Mouse (Mus musculus): ENCODE measurements around the gene Ccdc149.

The Ccdc149 gene

GRCm38 (mm10) chr5:52470991-52471801 is at the start of gene Ccdc149:
Gene Ccdc149, minus strand, starts transcription at chr5:52471521.
- no peak for DNase-seq (ENCODE audit: low read depth, low spot score)

DNA sequence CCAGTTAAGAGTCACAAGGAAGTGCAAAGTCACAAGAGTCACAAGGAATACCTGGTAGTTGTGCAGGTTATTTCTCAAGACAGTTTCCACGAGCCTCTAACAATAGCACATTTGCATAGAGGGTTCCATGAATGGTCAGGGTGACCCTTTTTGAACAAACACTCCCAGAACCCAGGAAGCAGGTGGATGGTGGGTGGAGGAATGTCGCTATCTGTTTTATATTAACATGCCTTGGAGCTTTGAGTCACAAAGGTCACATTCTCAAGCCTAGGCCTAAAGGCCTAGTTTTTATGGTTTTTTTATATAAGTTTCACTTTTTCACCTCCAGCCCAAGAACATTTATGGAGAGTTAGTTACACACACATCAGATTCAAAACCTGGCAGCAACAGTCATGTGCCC is 48.6 kb upstream of the Ccdc149 start:
- no peak for DNase-seq (ENCODE audit: low read depth, low spot score)

DNA sequence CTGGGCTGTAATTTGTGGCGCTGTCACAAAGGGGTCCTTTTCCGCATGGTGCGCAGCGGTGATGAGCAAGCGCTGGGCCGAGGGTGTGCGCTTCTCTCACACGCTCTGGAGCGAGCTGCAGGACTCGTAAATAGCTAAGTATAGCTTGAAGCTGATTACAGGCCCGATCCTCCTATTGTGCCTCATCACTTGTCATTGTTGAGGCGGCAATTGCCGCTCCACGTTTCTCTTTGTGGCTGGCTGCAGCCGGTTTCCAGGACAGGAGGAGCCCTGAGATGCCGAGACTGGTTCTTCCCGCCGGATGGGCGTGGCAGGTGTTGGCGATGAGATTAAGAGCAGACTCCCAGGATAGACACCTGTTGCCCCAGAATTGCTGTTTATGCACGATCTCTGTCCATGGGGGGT is 44.8 kb upstream of the Ccdc149 start:
- DNase-seq (ENCODE audit: low read depth, low spot score): no peak

GRCm38 (mm10) chr5:52515246-52516021 is 44.1 kb upstream of the Ccdc149 start:
- peak; percentile 64 for DNase-seq (ENCODE audit: low read depth, low spot score)

DNA sequence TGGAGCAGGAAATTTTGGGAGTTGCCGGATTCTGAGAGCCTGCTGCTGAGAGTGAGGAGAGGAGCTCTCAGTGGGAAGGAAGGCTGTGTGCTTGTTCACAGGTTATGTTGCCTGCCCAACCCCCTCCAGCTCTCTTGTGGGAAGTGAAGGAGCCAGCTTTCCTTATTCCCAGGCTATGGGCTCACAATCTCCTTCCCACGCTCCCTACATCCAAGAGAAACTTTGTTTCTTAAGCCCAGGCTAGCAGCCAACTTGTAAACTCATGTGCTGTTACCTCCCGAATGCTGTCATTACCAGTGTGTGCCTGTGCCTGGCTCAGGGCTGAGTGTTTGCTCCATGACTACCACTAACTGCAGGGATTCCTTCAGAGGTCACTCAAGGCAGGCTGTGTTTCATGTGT is 39.8 kb upstream of the Ccdc149 start:
- no peak for DNase-seq (ENCODE audit: low read depth, low spot score)

- DNase-seq (ENCODE audit: low read depth, low spot score): no peak
Measured at GRCm38 (mm10) chr5:52509416-52509815, 38.1 kb upstream of the Ccdc149 start.

DNA sequence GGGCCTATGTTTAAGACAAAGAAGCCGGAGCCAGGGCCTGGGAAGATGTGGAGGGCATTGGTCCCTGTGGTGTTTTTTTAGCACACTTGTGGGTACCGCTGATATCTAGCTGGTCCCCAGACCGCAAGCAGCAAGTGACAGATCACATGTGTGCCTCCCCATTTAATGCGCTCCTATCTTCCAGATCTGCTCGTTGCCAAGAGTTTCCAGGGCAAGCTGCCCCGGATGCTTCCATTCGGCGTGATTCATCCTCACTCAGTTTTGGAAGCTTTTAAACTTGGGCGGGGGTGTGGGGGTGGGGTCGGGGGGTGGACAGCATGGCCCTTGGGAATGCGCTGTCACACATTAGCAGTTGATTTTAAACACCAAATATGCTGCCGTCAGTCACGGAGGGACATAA is 33.3 kb upstream of the Ccdc149 start:
- no peak for DNase-seq (ENCODE audit: low read depth, low spot score)

- DNase-seq (ENCODE audit: low read depth, low spot score): no peak
Measured at GRCm38 (mm10) chr5:52504148-52504547, 32.8 kb upstream of the Ccdc149 start.

- no peak for DNase-seq (ENCODE audit: low read depth, low spot score)
Measured at GRCm38 (mm10) chr5:52495671-52496070, 24.4 kb upstream of the Ccdc149 start.

DNA sequence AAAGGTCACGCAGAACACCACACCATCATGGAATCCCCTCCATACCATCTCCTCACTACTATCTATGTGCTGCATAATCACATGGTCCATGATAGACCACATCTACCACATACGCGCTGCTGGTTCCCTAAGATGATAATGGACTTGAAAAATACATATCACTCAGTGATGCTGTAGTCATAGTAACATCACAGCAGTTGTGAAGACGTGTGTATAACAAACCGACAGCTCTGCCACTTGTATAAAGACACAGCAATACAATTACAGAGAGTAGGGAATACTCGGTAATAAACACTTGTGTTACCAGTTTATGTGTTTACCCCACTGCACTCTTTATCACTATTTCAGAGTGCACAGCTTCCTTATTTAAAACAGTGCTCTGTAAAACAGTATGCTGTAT is 20.2 kb upstream of the Ccdc149 start:
- DNase-seq (ENCODE audit: low read depth, low spot score): no peak

GRCm38 (mm10) chr5:52487559-52488430 is 16.5 kb upstream of the Ccdc149 start:
- no peak for DNase-seq (ENCODE audit: low read depth, low spot score)

DNA sequence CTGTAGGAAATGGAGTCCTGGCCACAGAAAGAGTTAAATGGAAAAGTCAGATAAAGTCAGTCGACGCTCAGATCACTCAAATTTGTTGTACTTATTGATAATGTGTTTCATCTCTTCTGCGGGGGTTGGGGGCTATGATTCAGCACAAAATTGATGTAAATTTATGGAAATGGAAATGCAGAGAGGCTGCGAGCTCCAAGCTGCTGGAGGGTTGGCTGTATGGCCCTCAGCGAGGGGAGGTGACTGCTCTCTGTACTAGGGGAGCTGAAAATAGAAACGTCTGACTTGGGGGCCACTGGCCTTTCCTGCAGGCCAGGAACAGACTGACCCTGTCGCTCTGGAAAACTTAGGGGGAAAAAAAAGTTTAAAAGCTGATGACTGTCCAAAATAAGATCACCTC is 5.5 kb upstream of the Ccdc149 start:
- no peak for DNase-seq (ENCODE audit: low read depth, low spot score)

DNA sequence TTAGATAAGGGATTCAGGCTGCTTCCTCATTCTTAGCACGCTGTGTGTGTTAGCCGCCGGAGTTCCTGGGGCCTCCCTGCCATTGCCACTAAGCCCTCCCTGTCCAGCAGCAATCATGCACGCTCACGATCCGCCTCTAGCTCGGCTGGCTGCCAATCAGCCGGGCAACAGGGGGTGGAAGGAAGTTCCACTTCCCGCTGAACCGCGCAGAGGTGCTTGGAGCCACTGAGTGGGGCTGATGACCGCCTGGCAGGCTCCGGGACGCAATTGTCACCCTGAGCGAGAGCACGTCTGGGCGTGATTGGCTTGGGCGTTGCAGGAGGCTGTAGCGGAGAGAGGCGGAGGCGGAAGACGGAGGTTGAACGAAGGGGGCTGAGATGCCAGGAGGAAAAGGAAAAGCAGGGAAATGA is 5.0 kb upstream of the Ccdc149 start:
- peak; percentile 46 for DNase-seq (ENCODE audit: low read depth, low spot score)

GRCm38 (mm10) chr5:52473988-52474387 is 2.7 kb upstream of the Ccdc149 start:
- DNase-seq (ENCODE audit: low read depth, low spot score): no peak

DNA sequence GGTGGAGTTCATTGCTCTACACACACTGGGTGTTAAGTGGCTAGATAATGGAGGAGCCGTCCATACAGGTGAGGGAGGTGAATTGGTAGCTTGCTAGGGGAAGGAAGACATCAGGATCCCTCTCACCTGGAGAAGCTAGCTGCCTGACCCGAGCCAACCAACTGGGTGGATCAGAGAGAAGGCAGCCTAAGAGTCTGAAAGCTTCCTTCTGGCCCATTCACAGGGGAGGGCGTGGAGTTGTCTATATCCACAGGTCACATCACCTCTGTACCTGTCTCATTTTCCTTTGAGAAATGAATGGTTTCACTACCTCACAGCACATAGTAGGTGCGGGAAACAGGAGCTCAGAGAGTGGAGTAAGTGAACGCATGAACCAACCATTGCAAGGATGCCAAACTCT is 770 bp downstream of the Ccdc149 start:
- no peak for DNase-seq (ENCODE audit: low read depth, low spot score)

DNA sequence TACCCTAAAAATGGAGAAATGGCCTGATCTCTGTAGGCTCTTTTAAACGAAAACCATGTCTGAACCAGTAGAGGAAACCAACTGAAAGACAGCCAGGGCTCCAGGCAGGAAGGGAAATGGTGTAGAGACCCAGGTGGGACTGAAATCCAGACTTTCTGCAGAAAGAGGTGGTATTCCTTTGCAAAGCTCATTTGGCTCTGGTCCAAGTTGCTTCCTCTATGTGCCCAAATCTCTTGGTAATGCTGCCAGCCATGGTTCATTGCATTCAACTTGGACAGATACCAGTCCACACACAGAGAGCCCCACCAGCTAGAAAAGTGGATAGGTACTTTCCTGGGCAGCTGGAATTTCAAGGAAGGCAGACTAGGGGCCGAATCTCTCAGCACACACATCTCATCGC is 3.5 kb downstream of the Ccdc149 start:
- no peak for DNase-seq (ENCODE audit: low read depth, low spot score)

GRCm38 (mm10) chr5:52462447-52462846 is 8.9 kb downstream of the Ccdc149 start:
- no peak for DNase-seq (ENCODE audit: low read depth, low spot score)

DNA sequence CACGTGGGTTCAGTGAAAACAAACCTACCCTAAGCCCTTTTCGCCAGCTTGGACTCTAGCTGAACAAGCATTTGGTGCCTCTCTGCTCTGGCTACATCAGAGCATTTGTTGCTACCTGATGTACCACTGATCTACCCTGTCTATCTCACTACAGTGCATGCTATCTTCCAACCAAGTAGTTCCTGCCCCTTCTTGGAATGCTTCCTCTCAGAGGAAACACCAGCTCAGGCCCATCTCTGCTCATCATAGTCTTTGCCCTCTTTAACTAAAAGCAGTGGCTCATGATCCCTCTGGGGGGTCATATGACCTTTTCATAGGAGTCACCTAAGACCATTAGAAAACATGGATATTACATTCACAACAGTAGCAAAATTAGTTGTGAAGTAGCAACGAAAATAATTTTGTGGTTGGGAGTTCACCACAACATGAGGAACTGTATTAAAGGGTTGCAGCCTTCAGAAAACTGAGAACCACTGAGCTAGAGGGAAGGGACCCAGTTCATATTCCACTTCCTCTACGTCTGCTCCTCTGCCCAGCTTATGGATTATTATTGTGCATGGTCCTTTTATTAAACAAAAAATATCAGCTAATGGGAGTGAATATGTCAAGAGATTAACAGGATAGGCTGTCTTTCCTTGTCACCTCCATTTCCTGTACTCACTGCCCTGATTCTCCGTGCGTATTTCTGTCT is 9.7 kb downstream of the Ccdc149 start:
- no peak for DNase-seq (ENCODE audit: low read depth, low spot score)

DNA sequence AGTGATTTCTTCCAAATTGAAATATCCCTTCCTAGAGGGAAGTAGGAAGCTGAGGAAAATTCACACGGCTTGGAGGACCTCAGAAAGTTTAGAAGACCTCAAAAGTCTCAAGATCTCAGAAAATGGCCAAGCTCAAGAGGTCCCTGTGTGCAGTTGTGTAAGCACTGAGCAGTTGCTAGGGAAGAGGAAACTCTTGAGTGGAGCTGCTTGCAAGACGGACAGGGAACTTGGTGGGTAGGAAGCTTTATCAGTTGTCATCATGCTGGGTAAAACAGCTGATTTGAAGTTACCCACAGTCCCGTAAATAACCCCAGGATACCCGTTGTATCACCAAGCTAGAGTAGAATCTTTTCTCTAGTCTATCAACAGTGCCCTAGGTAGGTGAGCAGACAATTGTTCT is 12.0 kb downstream of the Ccdc149 start:
- DNase-seq (ENCODE audit: low read depth, low spot score): no peak

- no peak for DNase-seq (ENCODE audit: low read depth, low spot score)
Measured at GRCm38 (mm10) chr5:52457154-52457553, 14.2 kb downstream of the Ccdc149 start.

DNA sequence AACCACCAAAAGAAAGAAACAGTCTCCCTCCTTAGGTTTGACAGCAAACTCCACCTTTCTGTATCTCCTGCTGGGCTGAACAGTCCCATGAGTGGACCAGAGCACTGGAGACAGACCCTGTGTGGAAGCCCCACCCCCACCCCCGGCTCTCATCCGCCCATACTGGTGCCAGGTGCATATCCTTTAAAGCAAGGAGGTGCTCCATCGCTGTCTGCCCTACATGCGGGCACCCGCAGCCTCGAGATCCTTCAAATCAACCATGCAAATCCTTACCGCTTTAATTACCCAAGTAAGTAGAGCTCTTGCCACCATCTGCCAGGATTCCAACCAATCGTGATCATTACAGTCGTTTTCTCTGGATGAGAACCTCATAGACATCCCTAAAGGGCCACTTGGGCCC is 20.5 kb downstream of the Ccdc149 start:
- no peak for DNase-seq (ENCODE audit: low read depth, low spot score)

Data from embryo, embryonic 11.5 days (tissue).